Mouse (Mus musculus) stomach, postnatal 0 days (tissue): Measurements from ENCODE around the gene Sh3pxd2a. TPM values are rescaled to one million over a fixed set of nuclear protein-coding genes. Genes with fewer than 3 reads are reported as not detected.

ENCODE experiments used
- ATAC-seq: fragments of 200-750 bp; cut with Nextera tagmentation; 2 replicates; pipeline ENCODE4 v1.8.0; 2017; ENCODE audit not compliant: low FRiP score, low TSS enrichment
- DNase-seq: peaks from one replicate; pipeline ENCODE4 v3.0.0-alpha.2; 2016; ENCODE audit warnings: low spot score
- H3K27ac ChIP-seq: fragments of 300-500 bp; sonication (generic); replicated peaks from 2 replicates; pipeline ENCODE4 v1.5.1; 2014; ENCODE audit warnings: mild to moderate bottlenecking, control low read depth
- H3K27me3 ChIP-seq: fragments of 300-500 bp; sonication (generic); 2 replicates; pipeline ENCODE4 v1.6.1; 2014; ENCODE audit warnings: low read length; ENCODE audit not compliant: control insufficient read depth, insufficient read depth
- H3K36me3 ChIP-seq: fragments of 300-500 bp; sonication (generic); 2 replicates; pipeline ENCODE4 v1.6.1; 2014; ENCODE audit warnings: low read length, mixed read lengths; ENCODE audit not compliant: control insufficient read depth, insufficient read depth
- H3K4me1 ChIP-seq: fragments of 300-500 bp; sonication (generic); replicated peaks from 2 replicates; pipeline ENCODE4 v1.6.1; 2014; ENCODE audit warnings: antibody characterized with exemption; ENCODE audit not compliant: control insufficient read depth, insufficient read depth
- H3K4me2 ChIP-seq: fragments of 300-500 bp; sonication (generic); replicated peaks from 2 replicates; pipeline ENCODE4 v1.6.1; 2014; ENCODE audit warnings: low read depth, mild to moderate bottlenecking, control low read depth, moderate library complexity
- H3K4me3 ChIP-seq: fragments of 300-500 bp; sonication (generic); 2 replicates; pipeline ENCODE4 v1.5.1; 2014; ENCODE audit warnings: low read depth, low read length, control low read depth
- H3K9ac ChIP-seq: fragments of 300-500 bp; sonication (generic); 2 replicates; pipeline ENCODE4 v1.6.1; 2014; ENCODE audit warnings: mild to moderate bottlenecking, low read length, control low read depth, mixed read lengths
- H3K9me3 ChIP-seq: fragments of 300-500 bp; sonication (generic); 2 replicates; pipeline ENCODE4 v1.6.1; 2016; ENCODE audit warnings: low read length; ENCODE audit not compliant: control insufficient read depth
- CTCF ChIP-seq: IDR thresholded peaks from 2 replicates; pipeline ENCODE4 v1.5.1; 2016; ENCODE audit warnings: antibody characterized with exemption, low read depth, mild to moderate bottlenecking, moderate library complexity
- EP300 ChIP-seq: optimal IDR thresholded peaks from 2 replicates; pipeline ENCODE3; 2016; ENCODE audit warnings: antibody characterized with exemption
- WGBS: fragments of 180-500 bp; shearing (Covaris S2); extraction: QIAGEN DNeasy Blood & Tissue Kit; methylation state at CpG from one replicate; pipeline ENCODE4 v1.1.7; 2014; 5-methylcytosine and 5-hydroxymethylcytosine counted together
- polyA plus RNA-seq: library from polyadenylated mRNA; unstranded; fragments of >200 nt; fragmentation: Nextera tagmentation; extraction: Ambion mirVana; gene quantifications from 2 replicates; pipeline ENCODE4 v1.2.1, GENCODE M21; 2015

Sh3pxd2a gene
- polyA plus RNA-seq, 1 experiment from 2014 or later: 3.7 TPM

DNA sequence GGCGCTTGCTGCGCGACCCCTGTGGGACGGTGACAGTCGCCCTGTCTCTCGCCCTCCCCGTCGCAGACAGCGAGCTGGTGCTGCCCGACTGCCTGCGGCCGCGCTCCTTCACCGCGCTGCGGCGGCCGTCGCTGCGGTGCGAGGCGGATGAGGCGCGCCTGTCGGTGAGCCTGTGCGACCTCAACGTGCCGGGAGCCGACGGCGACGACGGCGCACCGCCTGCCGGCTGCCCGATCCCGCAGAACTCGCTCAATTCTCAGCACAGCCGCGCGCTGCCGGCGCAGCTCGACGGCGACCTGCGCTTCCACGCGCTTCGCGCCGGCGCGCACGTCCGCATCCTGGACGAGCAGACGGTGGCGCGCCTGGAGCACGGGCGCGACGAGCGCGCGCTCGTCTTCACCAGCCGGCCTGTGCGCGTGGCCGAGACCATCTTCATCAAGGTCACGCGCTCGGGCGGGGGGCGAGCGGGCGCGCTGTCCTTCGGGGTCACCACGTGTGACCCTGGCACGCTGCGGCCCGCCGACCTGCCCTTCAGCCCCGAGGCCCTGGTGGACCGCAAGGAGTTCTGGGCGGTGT, 211.1 kb downstream of the Sh3pxd2a start:
- Histone ChIP-seq H3K27me3 (peaks cover 6% of the 10 kb centered on the region; the same call in 1 of the 2 replicates), H3K36me3 (no peaks in the 10 kb centered on the region), H3K9ac (0 out of 2 replicates have a peak overlapping the region, but pooled peaks have one; percentile 23), H3K9me3 (no peaks in the 10 kb centered on the region), H3K4me3 (peak overlapping the region; percentile 29), H3K27ac (no peak overlapping the region), H3K4me2 (peak overlapping the region; percentile 52), H3K4me1 (no peaks in the 10 kb centered on the region; the same call in 1 of the 2 replicates)
- WGBS: 5% methylated on average over 75 of the region's 90 CpGs
- DNase-seq: no peak
- TF ChIP-seq CTCF (no peak), EP300 (no peak)
- no peak for ATAC-seq

DNA sequence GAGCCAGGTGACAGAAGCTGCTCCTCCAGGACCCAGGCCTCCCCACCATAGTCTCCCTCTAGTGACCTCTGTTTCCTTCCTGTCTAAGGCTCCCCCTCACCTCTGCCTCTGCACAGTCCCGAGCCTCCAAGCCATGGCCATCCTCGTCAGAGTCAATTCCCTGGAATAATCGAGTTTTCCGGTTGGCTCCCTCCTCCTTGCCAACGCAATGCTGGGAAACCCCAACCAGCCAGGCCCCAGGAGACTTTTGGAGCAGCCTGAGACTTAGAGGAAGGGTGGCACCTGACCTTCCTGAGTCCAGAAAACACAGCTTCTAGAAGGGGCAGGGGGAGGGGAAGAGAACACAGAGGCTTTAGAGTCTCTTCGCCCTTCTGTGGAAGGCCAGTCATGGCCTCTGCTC, 213.3 kb downstream of the Sh3pxd2a start:
- TF ChIP-seq EP300 (no peak), CTCF (no peak)
- Histone ChIP-seq H3K27me3 (peaks cover 6% of the 10 kb centered on the region; the same call in 1 of the 2 replicates), H3K4me2 (no peak overlapping the region), H3K9ac (no peak overlapping the region), H3K9me3 (no peaks in the 10 kb centered on the region), H3K4me1 (peaks cover 2% of the 10 kb centered on the region; the same call in 1 of the 2 replicates), H3K4me3 (no peak overlapping the region), H3K36me3 (no peaks in the 10 kb centered on the region), H3K27ac (no peak overlapping the region)
- WGBS: 87% methylated on average over 6 of the region's 6 CpGs
- no peak for DNase-seq
- no peak for ATAC-seq

DNA sequence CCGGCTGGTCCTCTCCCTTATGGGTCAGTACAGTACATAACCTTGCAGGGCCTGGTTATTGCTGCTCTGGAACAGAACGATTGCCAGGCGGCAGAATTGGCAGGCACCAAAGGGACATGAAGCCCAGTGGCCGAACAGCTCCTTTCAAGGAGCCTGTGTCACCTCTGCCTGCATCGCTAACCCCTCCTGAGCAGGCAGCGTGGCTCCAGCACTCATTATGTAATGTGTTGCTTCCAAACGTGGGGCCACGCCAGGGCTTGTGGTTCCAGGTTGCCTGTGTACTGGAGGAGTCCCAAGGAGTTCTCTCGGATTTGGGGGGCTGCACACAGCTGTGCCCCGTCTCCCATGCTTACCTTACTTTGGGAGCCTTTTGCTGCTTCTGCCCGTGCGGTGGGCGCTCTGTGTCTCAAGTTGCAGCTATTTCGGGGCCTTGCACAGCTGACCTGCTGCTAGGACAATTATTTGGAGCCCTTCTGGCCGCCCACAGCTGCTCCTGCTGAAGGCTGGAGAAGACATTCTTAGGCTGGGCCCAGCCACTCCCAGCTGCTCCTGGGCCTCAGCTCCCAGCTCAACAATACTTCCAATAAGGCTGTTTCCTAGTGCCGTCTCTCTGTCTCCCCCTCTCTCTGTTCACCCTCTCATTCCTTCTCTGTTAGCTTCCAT, 215.2 kb downstream of the Sh3pxd2a start:
- Histone ChIP-seq H3K9ac (no peak overlapping the region), H3K36me3 (no peaks in the 10 kb centered on the region), H3K27me3 (peaks cover 6% of the 10 kb centered on the region; the same call in 1 of the 2 replicates), H3K4me1 (peaks cover 2% of the 10 kb centered on the region; the same call in 1 of the 2 replicates), H3K4me3 (no peak overlapping the region), H3K9me3 (no peaks in the 10 kb centered on the region), H3K27ac (no peak overlapping the region), H3K4me2 (no peak overlapping the region)
- no peak for ATAC-seq
- WGBS: 51% methylated on average over 16 of the region's 16 CpGs
- no peak for TF ChIP-seq CTCF
- no peak for TF ChIP-seq EP300
- no peak for DNase-seq

DNA sequence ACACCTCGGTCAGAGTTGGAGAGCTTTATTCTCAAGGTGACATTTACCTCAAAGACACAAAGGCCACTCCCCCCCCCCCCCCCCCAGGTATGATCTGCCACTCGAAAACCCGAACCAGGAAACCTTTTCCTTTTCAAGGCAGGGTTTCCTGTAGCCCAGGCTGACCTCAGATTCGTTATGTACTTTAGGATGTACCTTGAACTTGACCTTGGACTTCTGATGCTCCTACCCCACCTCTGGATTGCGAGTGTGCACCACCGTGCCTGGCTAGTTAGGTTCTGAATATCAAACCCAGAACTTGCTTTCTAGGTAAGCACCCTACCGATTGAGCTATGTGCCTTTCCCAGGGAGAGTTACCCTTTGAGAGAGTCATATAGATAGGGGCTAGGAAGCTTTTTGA, 215.9 kb downstream of the Sh3pxd2a start:
- Histone ChIP-seq H3K4me1 (peaks cover 2% of the 10 kb centered on the region; the same call in 1 of the 2 replicates), H3K9me3 (no peaks in the 10 kb centered on the region), H3K27ac (no peak overlapping the region), H3K4me2 (no peak overlapping the region), H3K4me3 (no peak overlapping the region), H3K9ac (no peak overlapping the region), H3K27me3 (peaks cover 2% of the 10 kb centered on the region; the same call in 1 of the 2 replicates), H3K36me3 (no peaks in the 10 kb centered on the region)
- no peak for TF ChIP-seq CTCF
- TF ChIP-seq EP300: no peak
- no peak for DNase-seq
- 68% methylated on average over 7 of the region's 7 CpGs for WGBS
- no peak for ATAC-seq

DNA sequence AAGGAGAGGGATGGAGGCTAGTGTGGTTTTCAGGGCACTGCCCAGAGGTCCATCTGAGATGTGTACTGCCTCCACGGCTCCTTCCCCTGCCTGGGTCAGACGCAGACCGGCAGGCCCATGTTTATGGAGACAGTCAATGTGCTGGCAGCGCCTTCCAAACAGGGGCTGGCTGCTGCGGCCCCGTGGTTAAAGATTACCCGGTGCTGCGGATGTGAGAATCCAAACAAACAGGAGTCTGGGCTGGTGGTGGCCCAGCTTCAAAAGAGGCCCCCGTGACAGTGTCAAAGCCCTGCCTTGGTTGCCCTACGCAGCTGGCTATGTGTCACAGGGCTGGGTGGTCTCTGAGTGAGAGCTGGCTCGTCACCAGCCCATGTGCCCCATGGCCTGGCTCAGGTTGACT, 216.4 kb downstream of the Sh3pxd2a start:
- H3K4me2 ChIP-seq: no peak overlapping the region
- DNase-seq (no peak), ATAC-seq (no peak; the same call in 1 of the 2 replicates)
- H3K27me3 ChIP-seq: 0 out of 2 replicates have a peak, but pooled peaks cover 2% of the 10 kb centered on the region
- no peak for TF ChIP-seq EP300
- no peak overlapping the region for H3K27ac ChIP-seq
- H3K36me3 ChIP-seq: no peaks in the 10 kb centered on the region
- H3K4me3 ChIP-seq: no peak overlapping the region
- H3K9ac ChIP-seq: no peak overlapping the region
- H3K9me3 ChIP-seq: no peaks in the 10 kb centered on the region
- 0 out of 2 replicates have a peak, but pooled peaks cover 2% of the 10 kb centered on the region for H3K4me1 ChIP-seq
- WGBS: 16% methylated on average over 11 of the region's 11 CpGs

DNA sequence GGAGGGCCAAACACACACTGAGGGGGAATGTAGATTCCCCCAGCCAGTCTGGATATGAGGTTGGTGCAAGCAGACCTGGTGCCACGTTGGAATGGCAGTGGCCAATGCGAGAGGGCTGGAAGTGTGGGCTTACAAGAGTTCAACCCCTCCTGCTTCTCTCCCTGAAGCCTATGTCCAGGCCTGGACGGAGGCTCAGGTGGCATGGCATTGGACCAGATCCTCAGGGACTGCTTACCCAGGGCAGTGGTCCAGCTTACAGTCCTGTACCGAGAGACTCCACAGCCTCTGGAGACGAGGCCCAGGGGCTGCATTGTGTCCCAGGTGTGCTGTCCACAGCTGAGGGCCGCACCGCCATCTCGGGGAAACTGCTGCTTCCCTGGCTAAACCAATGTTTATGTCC, 218.7 kb downstream of the Sh3pxd2a start:
- Histone ChIP-seq H3K4me1 (0 out of 2 replicates have a peak, but pooled peaks cover 2% of the 10 kb centered on the region), H3K4me2 (no peak overlapping the region), H3K27ac (no peak overlapping the region), H3K27me3 (no peaks in the 10 kb centered on the region), H3K9ac (no peak overlapping the region), H3K9me3 (no peaks in the 10 kb centered on the region), H3K36me3 (no peaks in the 10 kb centered on the region), H3K4me3 (no peak overlapping the region)
- ATAC-seq (no peak), DNase-seq (no peak)
- WGBS: 67% methylated on average over 8 of the region's 8 CpGs
- TF ChIP-seq EP300: no peak
- TF ChIP-seq CTCF: no peak
